Mouse (Mus musculus): Measurements from ENCODE around the gene Olfr796.

Gene Olfr796

GRCm38 (mm10) chr10:129612470-129612869 lies at the start of gene Olfr796:
Olfr796 (minus strand) TSS chr10:129612570.
- no peak for DNase-seq

GRCm38 (mm10) chr10:129657394-129657793 lies 45.0 kb upstream of the Olfr796 start, which contains the start of gene Olfr800:
Olfr800 (plus strand) TSS chr10:129657694.
- no peak for DNase-seq

- DNase-seq = no peak
Measured at GRCm38 (mm10) chr10:129651763-129652162, 39.4 kb upstream of the Olfr796 start.

GRCm38 (mm10) chr10:129637184-129637583 lies 24.8 kb upstream of the Olfr796 start, which contains the start of gene Olfr799:
Olfr799 (plus strand) TSS chr10:129637484.
- no peak for DNase-seq

GRCm38 (mm10) chr10:129627834-129628233 lies 15.5 kb upstream of the Olfr796 start, which contains the start of gene Olfr798:
Olfr798 (minus strand) TSS chr10:129627934.
- no peak for DNase-seq

GRCm38 (mm10) chr10:129623251-129623650 lies 10.9 kb upstream of the Olfr796 start:
- no peak for DNase-seq

- DNase-seq = no peak
Measured at GRCm38 (mm10) chr10:129621724-129622123, 9.4 kb upstream of the Olfr796 start.

- DNase-seq = no peak
Measured at GRCm38 (mm10) chr10:129577066-129577465, 35.3 kb downstream of the Olfr796 start.

GRCm38 (mm10) chr10:129567355-129567754 lies 45.0 kb downstream of the Olfr796 start, which contains the start of gene Olfr794:
Olfr794 (plus strand) TSS chr10:129567655.
- DNase-seq = no peak

Measured in liver (tissue).